Mouse (Mus musculus): ENCODE results near the gene Mtmr3.

- TF ChIP-seq USF2 (IDR thresholded peaks at IDR 0.05; ENCODE audit: borderline replicate concordance in 1 of 2, insufficient read depth in 1 of 2, low read depth in 1 of 2, low read length in 2 of 2) (no peak), HCFC1 (IDR thresholded peaks at IDR 0.05; ENCODE audit: low read depth, low read length) (peak; percentile 10; the same call in 1 of the 2 replicates), POLR2A (IDR thresholded peaks at IDR 0.05; ENCODE audit: control insufficient read depth in 1 of 2, insufficient read depth in 1 of 2, low read depth in 1 of 2, low read length in 2 of 2, poor library complexity in 1 of 2) (0 out of 4 replicates have a peak, but pooled peaks of 1 of the 2 experiments have one; percentile 2), CTCF (IDR thresholded peaks at IDR 0.05 in 2 of 3, conservative IDR thresholded peaks at IDR 0.05 in 1 of 3; ENCODE audit: control insufficient read depth in 1 of 3, insufficient read depth in 1 of 3, low read depth in 2 of 3, low read length in 3 of 3, poor library complexity in 1 of 3, severe bottlenecking in 1 of 3) (peak in 1 of 3 experiments; percentile 17; a peak in 1 of 6 replicates), E2F4 (IDR thresholded peaks at IDR 0.05; ENCODE audit: borderline replicate concordance, low read depth, low read length) (no peak)
These were observed 635 bp downstream of the Mtmr3 start for GRCm38 (mm10) chr11:4593849-4594607.

All from MEL (cell line).